Mouse (Mus musculus): Measurements from ENCODE around the gene A630089N07Rik. TPM values are rescaled to one million over a fixed set of nuclear protein-coding genes. Genes with fewer than 3 reads are reported as not detected.

Gene A630089N07Rik
- polyA plus RNA-seq, 1 experiment, result 0.05 TPM

GRCm38 (mm10) chr16:97962151-97962948, 119.9 kb downstream of the A630089N07Rik start, which contains the start of the genes C2cd2 and Zbtb21:
C2cd2 (minus strand) TSS chr16:97962598.
Zbtb21 (minus strand) TSS chr16:97962622.
- Histone ChIP-seq H3K9me3 (ENCODE audit: control insufficient read depth, low read length) (no peaks in the 10 kb centered on the region), H3K36me3 (ENCODE audit: control insufficient read depth) (peaks cover 2% of the 10 kb centered on the region), H3K4me1 (ENCODE audit: control insufficient read depth) (peaks cover 68% of the 10 kb centered on the region), H3K27me3 (ENCODE audit: control insufficient read depth) (no peaks in the 10 kb centered on the region), H3K4me3 (replicated peaks) (peak within 1 kb of the TSS; percentile 94)
- no peak for TF ChIP-seq TAL1 (IDR thresholded peaks at IDR 0.05; ENCODE audit: low read length)
- TF ChIP-seq GATA1 (IDR thresholded peaks at IDR 0.05; ENCODE audit: low read length), result no peak

- H3K36me3 ChIP-seq (ENCODE audit: control insufficient read depth), result peaks cover 5% of the 10 kb centered on the region
- no peaks in the 10 kb centered on the region for H3K27me3 ChIP-seq (ENCODE audit: control insufficient read depth)
- no peak for TF ChIP-seq GATA1 (IDR thresholded peaks at IDR 0.05; ENCODE audit: low read length)
- no peak for TF ChIP-seq TAL1 (IDR thresholded peaks at IDR 0.05; ENCODE audit: low read length)
- peaks cover 75% of the 10 kb centered on the region for H3K4me1 ChIP-seq (ENCODE audit: control insufficient read depth)
- H3K4me3 ChIP-seq (replicated peaks), result peak overlapping the region; percentile 94
- no peaks in the 10 kb centered on the region for H3K9me3 ChIP-seq (ENCODE audit: control insufficient read depth, low read length)
These were observed 120.7 kb downstream of the A630089N07Rik start for GRCm38 (mm10) chr16:97961381-97962150.

- peaks cover 83% of the 10 kb centered on the region for H3K4me1 ChIP-seq (ENCODE audit: control insufficient read depth)
- H3K36me3 ChIP-seq (ENCODE audit: control insufficient read depth), result peaks cover 15% of the 10 kb centered on the region
- no peak overlapping the region for H3K4me3 ChIP-seq (replicated peaks)
- H3K9me3 ChIP-seq (ENCODE audit: control insufficient read depth, low read length), result no peaks in the 10 kb centered on the region
- H3K27me3 ChIP-seq (ENCODE audit: control insufficient read depth), result no peaks in the 10 kb centered on the region
- no peak for TF ChIP-seq GATA1 (IDR thresholded peaks at IDR 0.05; ENCODE audit: low read length)
- no peak for TF ChIP-seq TAL1 (IDR thresholded peaks at IDR 0.05; ENCODE audit: low read length)
These were observed 121.9 kb downstream of the A630089N07Rik start for GRCm38 (mm10) chr16:97960348-97960747.

DNA sequence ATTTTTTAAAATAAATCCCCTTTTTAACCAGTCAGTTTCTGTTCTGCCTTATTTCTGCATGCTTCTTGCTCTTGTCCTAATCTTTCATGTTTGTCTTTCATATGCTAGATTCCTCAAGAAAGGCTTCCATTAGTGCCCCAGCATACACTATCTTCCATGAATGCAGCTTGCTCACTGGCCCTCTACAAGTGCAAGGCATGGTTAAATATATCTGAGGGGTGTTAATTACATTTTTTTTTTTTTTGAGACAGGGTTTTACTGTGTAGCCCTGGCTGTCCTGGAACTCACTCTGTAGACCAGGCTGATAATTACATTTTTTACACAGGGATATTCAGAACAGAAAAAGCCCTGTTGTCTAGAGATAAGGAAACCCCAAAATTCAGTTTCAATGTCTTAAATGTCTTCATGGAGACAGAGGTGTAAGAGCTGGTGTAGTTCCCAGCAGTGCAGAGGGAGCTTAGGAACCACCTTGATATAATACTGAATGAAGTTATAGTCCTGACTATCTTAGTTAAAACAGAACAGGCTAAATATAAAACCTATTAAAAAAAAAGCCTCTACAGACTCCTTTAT, 123.8 kb downstream of the A630089N07Rik start:
- peaks cover 86% of the 10 kb centered on the region for H3K4me1 ChIP-seq (ENCODE audit: control insufficient read depth)
- TF ChIP-seq TAL1 (IDR thresholded peaks at IDR 0.05; ENCODE audit: low read length) (no peak), GATA1 (IDR thresholded peaks at IDR 0.05; ENCODE audit: low read length) (no peak)
- H3K27me3 ChIP-seq (ENCODE audit: control insufficient read depth), result no peaks in the 10 kb centered on the region
- H3K9me3 ChIP-seq (ENCODE audit: control insufficient read depth, low read length), result no peaks in the 10 kb centered on the region
- H3K36me3 ChIP-seq (ENCODE audit: control insufficient read depth), result peaks cover 24% of the 10 kb centered on the region
- H3K4me3 ChIP-seq (replicated peaks), result no peak overlapping the region

DNA sequence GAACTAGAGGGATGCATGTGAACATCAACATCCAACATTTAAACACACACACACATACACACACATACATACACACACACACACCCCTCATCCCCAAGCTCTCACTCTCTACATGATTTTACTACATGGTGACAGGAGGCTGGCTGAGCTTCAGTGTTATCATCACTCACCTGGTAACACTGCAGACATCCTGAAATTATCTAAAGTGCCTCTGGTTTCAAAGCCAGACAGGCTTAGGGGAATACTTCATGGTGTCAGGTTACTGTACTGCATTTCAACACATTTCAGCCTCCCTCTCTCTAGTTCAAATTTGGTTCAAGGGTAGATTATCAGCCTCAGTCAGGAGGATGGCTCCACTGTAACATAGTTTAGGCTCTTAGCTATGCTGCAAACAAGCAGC, 124.6 kb downstream of the A630089N07Rik start:
- H3K36me3 ChIP-seq (ENCODE audit: control insufficient read depth), result peaks cover 28% of the 10 kb centered on the region
- no peaks in the 10 kb centered on the region for H3K27me3 ChIP-seq (ENCODE audit: control insufficient read depth)
- H3K9me3 ChIP-seq (ENCODE audit: control insufficient read depth, low read length), result no peaks in the 10 kb centered on the region
- H3K4me3 ChIP-seq (replicated peaks), result no peak overlapping the region
- TF ChIP-seq GATA1 (IDR thresholded peaks at IDR 0.05; ENCODE audit: low read length) (no peak), TAL1 (IDR thresholded peaks at IDR 0.05; ENCODE audit: low read length) (no peak)
- H3K4me1 ChIP-seq (ENCODE audit: control insufficient read depth), result peaks cover 89% of the 10 kb centered on the region

- no peak for TF ChIP-seq GATA1 (IDR thresholded peaks at IDR 0.05; ENCODE audit: low read length)
- Histone ChIP-seq H3K36me3 (ENCODE audit: control insufficient read depth) (peaks cover 44% of the 10 kb centered on the region), H3K4me3 (replicated peaks) (no peak overlapping the region), H3K4me1 (ENCODE audit: control insufficient read depth) (peaks cover 84% of the 10 kb centered on the region), H3K27me3 (ENCODE audit: control insufficient read depth) (no peaks in the 10 kb centered on the region), H3K9me3 (ENCODE audit: control insufficient read depth, low read length) (no peaks in the 10 kb centered on the region)
These were observed 126.2 kb downstream of the A630089N07Rik start for GRCm38 (mm10) chr16:97956011-97956410.

GRCm38 (mm10) chr16:97953300-97953699, 128.9 kb downstream of the A630089N07Rik start:
- H3K27me3 ChIP-seq (ENCODE audit: control insufficient read depth), result no peaks in the 10 kb centered on the region
- H3K4me3 ChIP-seq (replicated peaks), result no peak overlapping the region
- no peaks in the 10 kb centered on the region for H3K9me3 ChIP-seq (ENCODE audit: control insufficient read depth, low read length)
- H3K36me3 ChIP-seq (ENCODE audit: control insufficient read depth), result peaks cover 59% of the 10 kb centered on the region
- H3K4me1 ChIP-seq (ENCODE audit: control insufficient read depth), result peaks cover 65% of the 10 kb centered on the region
- no peak for TF ChIP-seq TAL1 (IDR thresholded peaks at IDR 0.05; ENCODE audit: low read length)
- no peak for TF ChIP-seq GATA1 (IDR thresholded peaks at IDR 0.05; ENCODE audit: low read length)

DNA sequence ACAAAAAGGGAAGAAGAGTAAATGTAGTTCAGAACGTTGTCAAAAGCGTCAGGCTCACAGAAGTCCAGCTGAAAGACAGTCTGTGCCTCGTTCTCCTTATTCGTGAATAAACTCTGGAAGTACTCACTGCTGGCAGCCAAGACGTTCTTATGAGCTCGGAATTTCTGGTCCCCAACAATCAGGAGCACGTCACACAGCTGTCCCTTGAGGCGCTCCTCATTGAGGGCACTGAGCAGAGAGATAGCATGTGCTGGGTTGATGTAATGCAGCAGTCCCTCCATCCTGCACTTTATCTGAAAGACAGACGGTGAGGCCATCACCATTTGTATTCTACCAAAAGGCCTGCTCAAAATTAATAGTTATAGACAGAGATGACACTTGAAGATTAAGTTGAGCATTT, 129.4 kb downstream of the A630089N07Rik start:
- no peaks in the 10 kb centered on the region for H3K27me3 ChIP-seq (ENCODE audit: control insufficient read depth)
- H3K9me3 ChIP-seq (ENCODE audit: control insufficient read depth, low read length), result no peaks in the 10 kb centered on the region
- no peak overlapping the region for H3K4me3 ChIP-seq (replicated peaks)
- H3K4me1 ChIP-seq (ENCODE audit: control insufficient read depth), result peaks cover 61% of the 10 kb centered on the region
- H3K36me3 ChIP-seq (ENCODE audit: control insufficient read depth), result peaks cover 61% of the 10 kb centered on the region
- TF ChIP-seq GATA1 (IDR thresholded peaks at IDR 0.05; ENCODE audit: low read length), result no peak
- TF ChIP-seq TAL1 (IDR thresholded peaks at IDR 0.05; ENCODE audit: low read length), result no peak; the same call in 2 of the 3 replicates

DNA sequence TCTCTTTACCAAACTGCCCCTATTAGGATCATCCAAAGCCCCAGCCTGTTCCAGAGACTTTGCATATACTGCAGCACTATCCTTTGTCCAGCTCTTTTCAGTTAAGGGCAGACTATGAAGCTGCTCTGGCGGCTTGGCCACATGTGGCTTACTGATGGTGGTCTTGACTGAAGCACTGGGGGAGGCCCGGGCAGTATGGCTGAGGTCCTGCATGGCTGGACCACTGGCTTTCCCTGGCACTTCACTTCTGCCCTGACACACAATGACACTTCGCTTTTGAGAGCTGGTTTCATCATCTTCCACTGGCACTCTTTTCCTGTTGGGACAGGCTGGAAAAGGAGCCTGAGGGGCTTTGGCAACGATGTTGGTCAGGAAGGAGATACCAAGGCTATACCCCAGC, 129.9 kb downstream of the A630089N07Rik start:
- Histone ChIP-seq H3K4me3 (replicated peaks) (no peak overlapping the region), H3K4me1 (ENCODE audit: control insufficient read depth) (peaks cover 57% of the 10 kb centered on the region), H3K27me3 (ENCODE audit: control insufficient read depth) (no peaks in the 10 kb centered on the region), H3K36me3 (ENCODE audit: control insufficient read depth) (peaks cover 61% of the 10 kb centered on the region), H3K9me3 (ENCODE audit: control insufficient read depth, low read length) (no peaks in the 10 kb centered on the region)
- TF ChIP-seq TAL1 (IDR thresholded peaks at IDR 0.05; ENCODE audit: low read length), result no peak
- no peak for TF ChIP-seq GATA1 (IDR thresholded peaks at IDR 0.05; ENCODE audit: low read length)

Other genes starting within 250 kb of the A630089N07Rik start
- 0.02 and 0.03 TPM in 2 replicates for gene Prdm15, start 230.6 kb downstream of the A630089N07Rik start, polyA plus RNA-seq (2012)
- 0.62 and 0.78 TPM in 2 replicates for gene C2cd2, start 119.9 kb downstream of the A630089N07Rik start, polyA plus RNA-seq (2012)
- gene Zbtb21, start 119.8 kb downstream of the A630089N07Rik start, polyA plus RNA-seq (2012), result 1.3 and 1.5 TPM in 2 replicates
- gene B230307C23Rik, start 85.1 kb downstream of the A630089N07Rik start, polyA plus RNA-seq (2012), result 0.04 TPM in 1 of 2 replicates, not detected in the other